Mouse (Mus musculus): ENCODE results near the gene Thsd4.
"Not testable (repeated sequence)": the region's sequence is repeated elsewhere in the genome, so short reads cannot be mapped to it uniquely, and the experiment has no call there.

Gene Thsd4

DNA sequence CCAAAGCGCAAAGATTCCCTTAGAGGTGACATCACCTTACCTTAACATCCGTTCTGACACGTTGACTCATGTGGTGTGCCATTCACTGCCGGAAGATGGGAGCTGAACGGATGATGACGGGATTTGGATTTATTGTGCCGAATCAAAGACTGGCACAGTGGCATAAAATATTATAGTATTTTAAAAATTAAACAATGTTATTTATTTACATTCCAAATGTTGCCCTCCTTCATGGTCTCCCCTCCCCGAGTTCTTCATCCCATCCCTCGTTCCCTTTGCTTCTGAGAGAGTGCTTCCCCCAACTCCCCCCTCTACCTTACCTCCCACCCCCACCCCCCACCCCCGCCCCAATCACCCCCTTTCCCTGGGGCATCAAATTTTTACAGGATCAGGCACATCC, 561.3 kb downstream of the Thsd4 start, which contains the start of gene Nr2e3:
Nr2e3 (minus strand) TSS at position 101 of the 400 bp plus-strand sequence.
- no peak for DNase-seq

- peak; percentile 57 for DNase-seq
These were observed 562.6 kb downstream of the Thsd4 start for GRCm38 (mm10) chr9:59959276-59959675.

DNA sequence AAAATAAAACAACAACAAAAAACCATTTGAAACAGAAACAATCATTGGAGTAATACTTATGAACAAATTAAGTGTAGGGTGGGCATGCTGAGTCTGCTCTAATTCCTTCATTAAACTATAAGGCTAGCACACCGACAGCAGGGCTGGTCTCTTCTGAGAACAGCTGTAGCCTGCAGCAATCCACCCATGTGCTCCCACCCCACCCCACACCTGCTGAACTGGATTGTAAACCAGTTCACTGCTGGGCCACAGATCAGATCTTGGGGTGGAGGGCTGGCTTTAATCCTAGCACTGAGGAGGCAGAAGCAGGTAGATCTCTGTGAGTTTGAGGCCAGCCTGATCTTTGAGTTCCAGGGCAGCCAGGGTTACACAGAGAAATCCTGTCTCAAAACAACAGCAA, 563.7 kb downstream of the Thsd4 start:
- not testable (repeated sequence) for DNase-seq

DNA sequence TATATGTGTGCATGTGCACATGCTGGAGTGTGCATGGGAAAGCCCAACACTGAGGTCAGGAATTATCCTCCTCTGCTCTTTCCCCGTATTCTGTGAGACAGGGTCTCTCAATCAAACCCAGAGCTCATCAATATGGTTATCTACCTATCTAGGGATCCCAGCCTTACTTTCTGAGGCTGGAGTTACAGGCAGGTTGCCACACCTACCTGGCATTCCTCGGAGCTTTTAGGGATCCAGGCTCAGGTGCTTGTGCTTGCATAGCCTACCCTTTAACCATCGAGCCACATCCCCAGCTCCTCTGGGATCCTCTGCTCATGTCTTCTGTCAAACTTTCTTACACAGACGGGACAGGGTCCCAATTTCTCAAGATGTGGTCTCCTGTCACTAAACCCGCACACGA, 565.4 kb downstream of the Thsd4 start:
- DNase-seq, result no peak

GRCm38 (mm10) chr9:59955692-59956091, 566.2 kb downstream of the Thsd4 start:
- no peak for DNase-seq

DNA sequence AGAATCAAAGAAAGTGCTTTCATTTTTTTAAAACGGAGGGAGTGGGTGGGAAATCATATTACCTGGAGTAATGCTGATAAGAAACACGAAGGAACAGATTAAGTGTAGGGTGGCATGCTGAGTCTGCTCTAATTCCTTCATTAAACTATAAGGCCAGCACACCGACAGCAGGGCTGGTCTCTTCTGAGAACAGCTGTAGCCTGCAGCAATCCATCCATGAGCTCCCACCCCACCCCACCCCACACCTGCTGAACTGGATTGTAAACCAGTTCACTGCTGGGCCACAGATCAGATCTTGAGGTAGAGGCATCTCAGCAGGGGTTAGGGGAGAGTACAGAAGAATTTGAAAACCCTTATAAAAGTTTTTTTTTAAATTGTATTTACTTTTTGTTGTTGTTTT, 566.6 kb downstream of the Thsd4 start:
- DNase-seq, result no peak

DNA sequence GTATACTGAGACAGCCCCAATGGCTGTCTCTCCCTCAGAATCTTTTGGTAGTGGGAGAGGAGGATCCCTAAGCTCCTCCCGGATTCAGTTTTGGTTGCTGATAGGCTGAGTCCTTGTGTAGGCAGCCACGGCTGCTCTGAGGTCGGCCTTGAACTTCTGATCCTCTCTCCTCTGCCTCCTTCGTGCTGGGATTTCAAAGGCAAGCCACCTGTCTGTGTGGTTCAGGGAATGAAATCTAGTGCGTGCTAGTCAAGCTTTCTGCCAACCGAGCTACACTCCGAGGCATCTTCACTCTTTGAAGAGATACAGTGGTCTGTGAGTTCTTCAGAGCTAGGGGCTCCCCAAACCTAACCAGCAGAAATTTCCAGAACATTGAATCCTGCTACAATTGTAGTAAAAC, 568.3 kb downstream of the Thsd4 start:
- DNase-seq, result no peak

DNA sequence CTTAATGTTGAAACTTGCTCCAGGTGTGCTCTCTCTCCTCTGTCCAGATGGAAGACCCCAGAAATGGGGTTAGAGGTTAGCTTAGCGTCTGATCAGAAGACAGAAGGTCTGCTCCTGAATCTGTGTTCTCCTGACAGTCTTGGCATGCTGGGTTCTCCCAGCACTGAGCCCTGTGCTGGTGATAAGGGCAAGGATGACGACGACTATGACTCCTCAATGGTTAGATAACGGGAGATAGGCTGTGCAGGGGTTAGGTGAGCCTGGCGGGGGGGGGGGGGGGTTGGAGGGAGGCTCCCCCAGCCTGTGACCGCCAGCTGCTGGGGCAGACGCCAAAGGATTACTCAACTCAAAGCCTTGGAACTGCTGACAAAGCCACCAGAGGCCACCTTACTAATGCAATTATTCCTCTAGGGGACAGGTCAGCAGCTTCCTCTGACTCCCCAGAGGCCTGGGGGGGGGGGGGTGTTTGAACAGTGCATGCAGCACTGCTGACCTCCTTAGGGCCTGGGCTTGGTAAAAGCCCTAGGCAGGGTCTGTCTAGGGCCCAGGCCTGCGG, 569.3 kb downstream of the Thsd4 start:
- DNase-seq, result no peak

DNA sequence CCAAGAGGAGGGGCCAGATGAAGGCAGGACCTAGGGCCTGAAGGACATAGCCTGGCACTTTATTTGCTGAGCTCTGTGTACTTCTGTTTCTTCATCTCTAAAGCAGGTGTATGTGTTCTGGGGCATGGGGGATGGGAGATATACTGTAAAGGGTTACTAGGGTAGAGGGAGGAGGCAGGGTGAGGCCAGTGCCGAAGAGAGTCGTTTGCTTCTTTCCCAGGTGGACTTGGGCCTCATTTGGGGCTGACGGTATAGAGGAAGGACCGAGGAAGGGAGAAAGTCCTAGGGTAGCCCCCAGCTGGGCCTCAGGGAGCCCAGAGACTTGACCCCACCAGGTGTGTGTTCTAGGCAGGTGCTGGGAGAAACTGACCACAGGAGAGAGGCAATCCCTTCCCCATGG, 569.9 kb downstream of the Thsd4 start:
- no peak for DNase-seq

- no peak for DNase-seq
These were observed 570.7 kb downstream of the Thsd4 start for GRCm38 (mm10) chr9:59951001-59951750.

DNA sequence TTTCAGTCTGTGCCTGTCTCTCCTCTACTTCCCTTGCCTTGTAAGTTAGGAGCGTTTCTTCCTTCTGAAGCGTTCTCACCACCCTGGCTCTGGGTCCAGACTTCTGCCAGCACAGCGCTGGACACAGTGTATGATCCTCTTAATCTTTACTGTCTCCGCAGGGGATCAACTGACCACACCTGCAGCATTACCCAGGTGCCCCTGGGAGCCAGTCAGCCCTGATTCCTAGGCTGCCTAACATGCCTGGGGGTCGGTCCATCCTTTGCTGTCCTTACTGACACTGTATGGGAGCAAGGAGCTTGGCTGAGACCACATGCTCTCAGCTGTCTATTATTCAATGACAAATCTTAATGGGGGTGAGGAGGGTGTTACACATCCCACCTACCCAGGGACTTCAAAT, 571.9 kb downstream of the Thsd4 start:
- DNase-seq, result no peak

GRCm38 (mm10) chr9:59949511-59949910, 572.3 kb downstream of the Thsd4 start:
- DNase-seq, result no peak

DNA sequence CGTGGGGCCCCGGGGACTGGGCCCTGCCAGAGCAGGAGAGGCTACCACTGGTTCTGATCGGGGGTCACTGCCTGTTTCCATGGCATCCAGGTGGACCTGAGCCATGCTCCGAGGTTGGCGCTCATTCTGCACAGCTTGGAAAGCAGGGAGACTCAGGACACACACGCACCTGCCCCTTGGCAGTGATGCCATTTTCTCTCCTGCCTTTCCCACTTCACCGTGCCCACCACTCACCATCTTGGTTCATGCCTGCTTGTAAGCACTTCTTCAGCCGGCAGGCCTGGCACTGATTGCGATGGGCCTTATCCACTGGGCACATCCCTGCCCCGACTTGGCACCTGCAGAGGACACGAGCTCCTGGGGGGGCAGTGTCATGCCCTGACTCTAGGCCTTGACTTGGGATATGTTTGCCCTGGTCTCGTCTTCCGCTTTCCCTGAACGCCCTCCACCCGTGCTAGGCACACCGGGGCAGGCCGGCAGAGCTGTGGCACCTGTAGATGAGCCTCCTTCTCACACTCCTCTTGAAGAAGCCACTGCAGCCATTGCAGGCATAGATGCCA, 573.1 kb downstream of the Thsd4 start:
- DNase-seq, result no peak

- no peak for DNase-seq
These were observed 573.6 kb downstream of the Thsd4 start for GRCm38 (mm10) chr9:59948226-59948625.

- no peak for DNase-seq
These were observed 574.6 kb downstream of the Thsd4 start for GRCm38 (mm10) chr9:59947271-59947670.

- no peak for DNase-seq
These were observed 576.6 kb downstream of the Thsd4 start for GRCm38 (mm10) chr9:59945241-59945640.

DNA sequence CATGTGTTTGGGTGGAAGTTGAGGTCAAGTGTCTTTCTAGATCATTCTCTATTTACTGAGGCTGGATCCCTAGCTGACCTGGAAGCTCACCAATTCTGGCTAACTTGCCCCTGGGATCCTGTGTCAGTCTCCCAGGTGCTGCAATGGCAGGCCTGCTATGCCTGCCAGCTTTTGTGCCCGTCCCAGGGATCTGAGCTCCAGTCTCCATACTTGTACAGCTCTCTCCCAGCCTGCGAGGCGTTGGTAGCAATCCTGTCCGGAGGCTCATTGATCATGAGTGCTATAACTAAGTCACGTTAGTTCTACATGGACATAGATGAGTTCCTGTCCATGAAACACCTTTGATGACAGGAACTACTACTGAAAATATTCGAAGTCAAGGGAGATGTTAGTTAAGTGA, 578.0 kb downstream of the Thsd4 start:
- no peak for DNase-seq

DNA sequence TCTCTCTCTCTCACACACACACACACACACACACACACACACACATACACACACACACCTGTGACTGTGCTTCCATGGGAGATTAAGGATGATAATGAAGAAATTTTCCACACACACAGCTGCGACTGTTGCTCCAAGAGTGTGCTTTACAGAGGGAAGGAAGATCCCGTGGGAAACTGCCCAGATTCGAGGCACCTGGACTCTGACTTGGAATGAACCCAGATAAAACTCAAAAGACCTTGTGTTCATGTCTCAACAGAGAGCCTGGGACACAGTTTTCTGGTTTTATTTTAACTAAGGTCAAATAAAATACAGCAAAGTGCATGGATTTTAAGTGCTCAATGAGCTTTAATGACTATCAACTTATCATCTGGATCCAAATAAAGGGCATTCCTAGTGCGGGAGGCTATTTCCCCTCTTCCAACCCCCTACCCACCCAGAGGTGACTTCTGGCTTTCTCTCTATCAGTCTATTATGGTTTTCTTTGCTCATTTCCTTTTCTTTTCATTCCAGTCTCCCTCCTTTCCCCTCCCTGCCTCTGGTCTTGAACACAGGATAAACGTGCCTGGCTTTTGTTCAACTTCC, 579.3 kb downstream of the Thsd4 start:
- DNase-seq, result no peak

DNA sequence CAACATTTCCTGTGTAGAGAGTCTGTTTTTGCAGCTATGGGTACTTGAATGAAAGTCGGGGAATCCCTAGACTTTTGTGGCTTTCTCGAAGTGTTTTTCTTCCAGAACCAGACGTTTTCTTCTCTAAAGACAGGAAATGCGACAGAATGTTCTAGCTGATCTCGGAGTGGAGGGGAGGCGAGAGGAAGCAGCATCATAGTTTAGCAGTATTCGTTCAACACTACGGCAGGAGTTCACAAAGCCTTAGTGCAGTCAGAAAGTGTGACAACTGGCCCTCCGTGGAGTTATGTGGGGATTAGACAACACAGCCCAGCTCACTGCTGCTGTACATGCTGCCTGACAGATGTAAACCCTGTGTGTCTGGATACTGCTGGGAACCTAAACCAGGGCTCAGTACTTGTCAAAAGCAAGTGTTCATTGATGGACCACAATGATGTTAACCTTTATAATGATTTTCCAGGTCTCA, 579.9 kb downstream of the Thsd4 start:
- no peak for DNase-seq

GRCm38 (mm10) chr9:59940913-59941884, 580.6 kb downstream of the Thsd4 start:
- no peak for DNase-seq

DNA sequence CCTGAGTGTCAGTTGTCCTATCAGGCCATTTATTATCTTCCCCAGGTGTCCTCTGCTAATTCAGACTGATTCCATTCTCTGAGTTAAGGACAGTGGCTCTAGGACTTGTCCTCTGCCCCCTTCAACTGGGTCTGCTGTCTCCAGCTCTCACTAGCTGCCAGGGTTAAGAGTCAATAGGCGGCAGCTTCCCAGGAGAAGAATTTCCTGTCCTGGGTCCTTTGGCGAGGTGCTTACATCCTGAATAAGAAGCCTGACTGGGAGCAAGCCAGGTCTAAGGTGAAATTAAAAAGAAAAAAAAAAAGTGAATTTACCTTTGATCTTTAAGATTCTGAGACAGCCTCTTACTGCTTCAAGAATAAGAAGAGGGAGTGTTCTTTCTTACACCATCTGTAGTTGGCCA, 582.2 kb downstream of the Thsd4 start:
- DNase-seq, result no peak

GRCm38 (mm10) chr9:59938529-59938928, 583.3 kb downstream of the Thsd4 start:
- no peak for DNase-seq

DNA sequence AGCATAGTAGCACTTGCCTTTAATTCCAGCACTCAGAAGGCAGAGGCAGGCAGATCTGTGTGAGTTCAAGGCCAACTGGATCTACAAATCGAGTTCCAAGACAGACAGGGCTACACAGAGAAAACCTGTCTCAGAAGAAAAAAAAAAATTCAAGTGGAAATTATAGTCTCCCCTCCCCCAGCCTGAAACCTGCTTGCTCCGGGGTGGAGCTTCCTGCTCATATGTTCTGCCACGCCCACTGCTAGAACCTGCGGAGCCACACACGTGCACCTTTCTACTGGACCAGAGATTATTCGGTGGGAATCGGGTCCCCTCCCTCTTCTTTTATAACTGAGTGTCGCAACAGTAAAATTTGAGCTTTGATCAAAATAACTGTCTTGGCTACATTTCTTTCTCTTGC, 586.0 kb downstream of the Thsd4 start:
- not testable (repeated sequence) for DNase-seq

Data from right cerebral cortex, postnatal 14 days (tissue).